Mouse (Mus musculus): ENCODE results near the gene Scap.
"Not testable (repeated sequence)": the region's sequence is repeated elsewhere in the genome, so short reads cannot be mapped to it uniquely, and the experiment has no call there.

Scap gene

GRCm38 (mm10) chr9:110390843-110391242 lies 57.8 kb downstream of the Scap start:
- no peak for DNase-seq

GRCm38 (mm10) chr9:110393295-110393694 lies 60.2 kb downstream of the Scap start:
- peak in 1 of 2 experiments; percentile 50 for DNase-seq

GRCm38 (mm10) chr9:110400650-110401049 lies 67.6 kb downstream of the Scap start:
- DNase-seq = no peak

DNA sequence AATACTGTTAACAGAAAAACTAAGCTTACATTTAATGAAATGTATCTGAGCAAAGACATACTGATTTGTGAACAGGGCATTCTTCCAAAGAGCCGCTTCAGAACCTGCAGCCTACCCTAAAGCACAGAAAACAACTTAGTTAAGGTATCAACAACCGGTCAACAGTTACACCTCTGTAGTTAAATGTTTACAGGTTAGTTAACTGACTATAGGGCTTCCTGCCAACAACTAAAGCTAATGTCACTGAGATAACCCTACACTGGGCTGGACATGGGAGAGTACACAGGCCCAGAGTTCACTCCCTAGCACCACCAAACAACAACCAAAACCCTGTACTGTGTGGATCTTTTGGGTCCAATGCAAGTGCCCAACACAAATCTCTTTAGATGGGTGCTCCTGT lies 69.6 kb downstream of the Scap start:
- DNase-seq = no peak

GRCm38 (mm10) chr9:110403240-110403639 lies 70.2 kb downstream of the Scap start:
- not testable (repeated sequence) for DNase-seq

GRCm38 (mm10) chr9:110407311-110408098 lies 74.4 kb downstream of the Scap start:
- no peak for DNase-seq

DNA sequence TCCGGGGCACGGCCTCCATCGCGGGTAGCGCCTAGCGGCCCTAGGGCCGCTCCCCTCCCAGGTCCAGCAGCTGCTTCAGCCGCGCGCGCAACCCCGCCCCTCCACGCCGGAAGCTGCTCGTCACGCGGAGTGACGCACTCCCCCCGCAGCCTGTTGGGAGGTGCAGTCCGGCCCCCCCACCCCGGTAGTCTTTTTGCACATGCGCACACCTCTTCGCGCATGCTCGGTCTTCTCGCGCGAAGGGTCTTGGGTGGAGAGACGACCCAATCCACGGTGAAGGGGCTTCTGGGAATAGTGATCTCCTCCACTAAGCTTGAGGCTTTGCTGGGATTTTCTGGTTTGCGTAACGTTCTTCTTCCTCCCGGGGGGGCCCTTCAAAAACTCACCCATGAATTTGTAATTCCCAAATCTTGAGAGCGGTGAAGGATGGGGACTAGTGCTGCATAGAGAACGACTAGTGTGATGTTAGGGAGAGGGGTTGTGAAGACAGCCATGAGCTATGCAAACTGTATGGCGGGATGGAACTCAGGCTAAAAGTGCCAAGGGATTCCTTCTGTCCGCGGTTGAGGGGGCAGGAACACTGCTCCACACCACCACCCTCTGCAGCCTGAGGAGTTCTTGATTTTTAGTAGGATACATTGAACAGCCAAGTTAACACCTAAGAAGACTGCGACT lies 75.1 kb downstream of the Scap start, which contains the start of gene Ptpn23:
Gene Ptpn23, minus strand, starts transcription at position 115 of the 675 bp plus-strand sequence.
- DNase-seq = peak; percentile 95 to 96

GRCm38 (mm10) chr9:110410908-110411887 lies 78.1 kb downstream of the Scap start:
- peak; percentile 71 to 72 for DNase-seq

DNA sequence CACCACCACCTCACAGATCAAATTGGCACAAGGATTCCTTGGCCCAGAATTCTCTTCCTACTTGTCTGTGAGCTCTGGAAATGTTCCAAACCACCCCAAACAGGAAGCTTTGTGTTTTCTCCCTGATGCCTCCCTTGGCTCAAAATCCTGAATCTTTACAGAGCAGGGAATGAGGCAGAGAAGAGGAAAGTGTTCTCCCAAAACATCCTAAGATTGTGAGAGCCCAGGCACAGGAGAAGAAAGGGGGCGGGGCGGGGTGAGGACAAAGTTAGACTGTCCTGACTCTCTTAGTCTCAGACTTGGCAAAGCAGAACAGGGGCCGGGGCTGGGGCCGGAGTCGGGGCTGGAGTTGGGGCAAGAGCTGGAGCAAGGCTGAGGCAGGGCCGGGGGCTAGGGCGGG lies 79.8 kb downstream of the Scap start:
- no peak for DNase-seq

- DNase-seq = peak; percentile 43 to 49
Measured at GRCm38 (mm10) chr9:110413785-110414184, 80.7 kb downstream of the Scap start.

DNA sequence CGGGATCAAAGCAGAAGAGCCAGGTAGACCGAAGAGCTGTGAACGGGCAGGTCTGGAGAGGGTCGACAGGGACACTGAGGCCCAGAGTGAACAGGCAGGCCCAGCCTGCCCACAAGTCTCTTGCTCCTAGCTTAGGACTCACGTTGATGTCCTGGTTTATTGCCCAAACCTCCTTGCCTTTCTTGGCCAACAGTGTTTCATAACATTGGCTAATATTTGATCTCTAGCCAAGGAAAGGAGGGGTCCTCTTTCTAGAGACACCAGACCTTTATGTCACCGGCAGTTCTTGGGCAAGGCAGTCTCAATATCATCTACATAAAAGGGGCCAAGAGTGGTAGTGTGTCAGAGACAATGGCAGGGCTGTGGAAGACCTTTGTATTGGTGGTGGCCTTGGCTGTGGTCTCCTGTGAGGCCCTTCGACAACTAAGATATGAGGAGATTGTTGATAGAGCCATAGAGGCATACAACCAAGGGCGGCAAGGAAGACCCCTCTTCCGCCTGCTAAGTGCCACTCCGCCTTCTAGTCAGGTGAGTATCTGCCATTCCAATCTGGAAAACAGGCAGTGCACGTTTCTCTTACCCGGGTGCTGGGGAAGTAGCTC lies 86.5 kb downstream of the Scap start, which contains the start of gene Ngp:
Gene Ngp, plus strand, starts transcription at position 237 of the 602 bp plus-strand sequence.
- no peak for DNase-seq

- DNase-seq = no peak
Measured at GRCm38 (mm10) chr9:110431241-110431640, 98.2 kb downstream of the Scap start.

GRCm38 (mm10) chr9:110433045-110433444 lies 100.0 kb downstream of the Scap start:
- DNase-seq = no peak
